Mouse (Mus musculus) megakaryocyte-erythroid progenitor cell, adult 5-6 weeks (primary cell): Measurements from ENCODE around the gene Gpr179. TPM values are rescaled to one million over a fixed set of nuclear protein-coding genes. Genes with fewer than 3 reads are reported as not detected.
"Not testable (repeated sequence)": the region's sequence is repeated elsewhere in the genome, so short reads cannot be mapped to it uniquely, and the experiment has no call there.

Source experiments
- ATAC-seq: replicated peaks from 2 replicates; pipeline ENCODE4 v1.8.0; 2016; ENCODE audit warnings: mild to moderate bottlenecking, inconsistent platforms; ENCODE audit not compliant: severe bottlenecking, poor library complexity, low FRiP score, low TSS enrichment
- total RNA-seq, 2 experiments: library from RNA; stranded (forward) in 1 of 2; stranded (reverse) in 1 of 2; fragments of 200-1000, 215-1000 nt in 1 of 2; fragments of >200 nt in 1 of 2; fragmentation: Nextera tagmentation in 1 of 2; gene quantifications; 2 replicates each; pipeline ENCODE4 v1.2.3; 2014 to 2017

The Gpr179 gene
- total RNA-seq, 2 experiments from 2014 or later: not detected

- ATAC-seq: no peak
These were observed 20.4 kb downstream of the Gpr179 start for GRCm38 (mm10) chr11:97331231-97332190.

DNA sequence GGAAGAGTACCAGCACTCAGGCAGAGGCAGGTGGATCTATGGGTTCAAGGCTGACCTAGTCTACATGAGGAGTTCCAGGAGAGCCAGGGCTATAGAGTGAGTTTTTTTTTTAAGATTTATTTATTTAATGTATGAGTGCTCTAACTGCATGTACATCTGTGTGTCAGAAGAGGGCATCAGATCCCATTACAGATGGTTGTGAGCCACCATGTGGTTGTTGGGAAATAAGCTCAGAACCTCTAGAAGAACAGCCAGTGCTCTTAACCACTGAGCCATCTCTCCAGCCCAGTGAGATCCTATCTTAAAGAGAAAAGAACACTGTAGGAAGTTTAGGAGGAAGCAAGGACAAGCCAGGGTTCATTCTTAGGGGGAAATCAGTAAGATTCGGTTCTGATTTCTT lies 21.6 kb downstream of the Gpr179 start:
- ATAC-seq: no peak

DNA sequence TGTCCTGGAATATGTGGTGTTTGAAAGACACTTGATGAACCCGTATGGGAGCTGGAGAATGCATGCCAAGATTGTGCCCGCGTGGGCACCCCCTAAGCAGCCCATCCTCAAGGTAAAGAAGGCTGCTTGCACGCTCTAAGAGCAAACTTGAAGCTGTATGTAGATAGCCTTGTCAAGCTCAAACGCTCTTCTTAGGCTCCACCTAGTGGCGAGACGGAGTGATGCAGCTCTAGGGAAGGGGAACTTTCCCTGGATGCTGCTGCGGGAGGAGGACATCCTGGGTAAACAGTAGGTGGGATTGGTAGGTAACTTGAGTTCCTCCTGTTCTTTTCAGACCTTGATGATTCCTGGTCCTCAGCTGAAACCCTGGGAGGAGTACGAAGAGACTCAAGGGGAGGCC lies 23.7 kb downstream of the Gpr179 start:
- peak; percentile 75 for ATAC-seq

DNA sequence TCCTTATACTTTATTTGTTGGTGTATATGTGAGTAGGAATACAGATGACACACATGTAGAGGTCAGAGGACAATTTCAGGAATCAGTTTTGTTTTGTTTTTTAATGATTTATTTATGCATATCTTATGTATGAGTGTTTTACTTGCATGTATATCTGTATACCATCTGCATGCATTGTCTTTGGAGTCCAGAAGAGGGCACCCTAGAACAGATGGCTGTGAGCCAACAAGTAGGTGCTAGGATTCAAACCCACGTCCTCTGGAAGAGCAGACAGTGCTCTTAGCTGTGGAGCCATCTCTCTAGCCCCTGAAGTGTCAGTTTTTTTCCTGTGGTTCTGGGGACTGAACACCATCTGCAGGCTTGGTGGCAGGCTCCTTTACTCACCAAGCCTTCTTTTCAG lies 26.7 kb downstream of the Gpr179 start:
- ATAC-seq: no peak

DNA sequence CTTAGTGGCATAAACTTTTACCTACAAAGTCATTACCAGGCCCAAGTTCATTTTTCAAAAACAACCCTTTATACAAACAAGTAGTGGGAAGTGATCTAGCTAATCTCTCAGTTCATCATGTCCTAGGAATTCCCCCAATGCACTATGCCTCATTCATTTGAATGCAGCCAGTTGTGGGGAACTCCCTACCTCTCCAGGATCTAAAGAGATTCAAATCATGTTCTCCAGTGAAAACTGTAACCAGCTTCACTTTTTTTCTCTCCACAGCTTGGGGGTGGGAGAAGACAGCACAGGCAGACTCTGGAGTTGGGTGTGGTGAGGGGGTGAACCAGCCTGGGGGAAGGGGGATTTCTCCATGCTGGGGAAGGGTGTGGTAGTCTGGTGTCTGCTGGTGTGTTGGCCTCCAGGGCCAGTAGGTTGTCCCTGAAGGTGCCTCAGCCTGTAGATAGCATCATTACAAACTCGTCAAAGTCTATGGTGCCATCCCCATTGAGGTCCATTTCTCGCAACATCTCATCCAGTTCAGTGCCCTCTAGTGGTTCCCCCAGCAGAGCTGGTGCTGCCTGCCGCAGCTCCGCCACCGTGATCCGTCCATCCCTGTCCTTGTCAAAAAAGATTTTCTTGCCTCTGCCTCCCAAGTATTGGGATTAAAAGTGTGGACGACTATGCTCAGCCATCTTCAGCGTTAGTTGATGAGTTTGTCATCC lies 29.8 kb downstream of the Gpr179 start:
- peak; percentile 79; the same call in 1 of the 2 replicates for ATAC-seq

DNA sequence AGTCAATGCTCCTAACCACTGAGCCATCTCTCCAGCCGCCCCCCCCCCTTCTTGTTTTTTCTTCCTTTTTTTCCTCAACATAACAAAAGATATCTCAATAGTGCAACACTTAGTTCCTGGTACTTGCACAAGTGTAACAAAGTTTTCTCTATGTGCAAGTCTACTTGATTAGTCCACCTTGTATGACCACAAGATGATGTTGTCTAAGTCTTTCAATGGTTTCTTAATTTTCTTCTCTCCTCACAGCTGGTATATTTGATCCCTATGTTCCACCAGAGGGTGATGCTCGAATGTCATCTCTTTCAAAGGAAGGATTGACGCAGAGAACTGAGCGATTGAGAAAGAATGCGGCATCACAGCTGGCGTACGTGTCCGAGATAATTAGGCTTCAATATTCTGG lies 30.7 kb downstream of the Gpr179 start:
- no peak for ATAC-seq

GRCm38 (mm10) chr11:97315504-97316503 lies 36.1 kb downstream of the Gpr179 start, which contains the start of gene Mrpl45:
Mrpl45 (plus strand) TSS chr11:97315716.
- peak; percentile 97 for ATAC-seq

GRCm38 (mm10) chr11:97314751-97315503 lies 37.0 kb downstream of the Gpr179 start:
- ATAC-seq: no peak

GRCm38 (mm10) chr11:97314110-97314509 lies 37.8 kb downstream of the Gpr179 start:
- ATAC-seq: no peak

GRCm38 (mm10) chr11:97312871-97313270 lies 39.0 kb downstream of the Gpr179 start:
- ATAC-seq: not testable (repeated sequence)

DNA sequence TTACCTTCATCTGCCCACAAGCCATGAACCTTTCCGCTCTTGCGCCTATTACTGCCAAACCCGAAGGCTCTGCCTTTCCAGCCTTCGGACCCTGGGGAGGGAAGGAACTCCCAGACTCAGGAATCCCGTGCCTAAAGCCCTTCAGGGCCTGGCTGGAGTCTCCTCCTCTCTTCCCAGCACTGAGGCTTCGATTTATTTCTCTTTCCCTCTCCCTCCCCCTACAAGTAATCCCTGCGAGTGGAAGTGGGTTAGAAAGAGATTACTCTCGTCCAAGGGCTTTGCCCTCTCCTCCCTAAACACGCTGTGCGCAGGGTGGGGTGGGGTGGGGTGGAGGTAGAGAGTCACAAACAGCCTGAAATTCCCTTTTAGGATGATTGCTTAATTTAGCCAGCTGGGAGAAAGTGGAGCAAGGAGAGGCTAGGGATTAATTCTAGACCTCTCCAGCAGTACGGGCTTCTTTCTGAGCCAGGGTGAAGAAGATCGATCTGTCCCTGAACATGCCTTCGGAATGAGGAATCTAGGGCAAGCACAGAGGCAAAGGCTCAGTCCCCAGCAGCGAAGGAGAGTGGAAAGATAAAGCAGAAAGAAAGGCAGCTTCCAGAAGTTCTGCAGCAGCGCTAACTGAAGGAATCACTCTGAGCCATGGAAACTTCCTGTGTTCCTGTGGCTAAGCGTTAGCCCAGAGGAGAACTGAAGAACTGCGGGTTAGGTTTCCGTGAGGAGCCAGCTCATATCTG lies 40.8 kb downstream of the Gpr179 start:
- ATAC-seq: no peak

DNA sequence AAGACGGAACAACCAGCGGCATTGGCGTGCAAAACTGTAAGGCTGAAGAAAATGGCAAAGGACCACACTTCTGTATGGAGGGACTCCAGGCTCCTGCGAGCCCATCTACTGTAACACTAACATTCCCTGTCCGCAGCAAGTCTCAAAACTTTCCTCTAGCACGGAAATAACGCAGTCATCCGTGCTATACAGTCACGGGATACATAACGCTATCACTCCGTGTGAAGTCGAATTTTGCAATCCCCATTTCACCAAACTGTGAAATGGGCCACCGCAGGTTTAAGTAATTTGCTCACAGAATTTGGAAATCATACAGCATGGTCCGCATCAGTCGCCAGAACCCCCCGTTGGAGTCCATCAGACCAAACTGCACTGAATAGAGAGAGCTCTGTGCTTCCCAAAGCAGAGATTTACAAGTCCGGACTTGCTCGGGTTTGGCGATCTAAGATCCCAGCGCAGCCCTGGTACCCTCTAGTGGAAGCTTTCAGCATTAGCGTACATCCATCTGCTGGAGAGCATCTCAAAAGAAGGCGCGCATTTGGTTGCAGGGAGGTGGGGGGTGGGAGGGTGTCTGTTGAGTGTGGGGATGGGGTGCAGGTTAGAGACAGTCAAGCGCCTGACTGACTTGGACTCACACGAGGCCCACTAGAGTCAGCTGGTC lies 41.8 kb downstream of the Gpr179 start:
- ATAC-seq: peak; percentile 74; the same call in 1 of the 2 replicates

DNA sequence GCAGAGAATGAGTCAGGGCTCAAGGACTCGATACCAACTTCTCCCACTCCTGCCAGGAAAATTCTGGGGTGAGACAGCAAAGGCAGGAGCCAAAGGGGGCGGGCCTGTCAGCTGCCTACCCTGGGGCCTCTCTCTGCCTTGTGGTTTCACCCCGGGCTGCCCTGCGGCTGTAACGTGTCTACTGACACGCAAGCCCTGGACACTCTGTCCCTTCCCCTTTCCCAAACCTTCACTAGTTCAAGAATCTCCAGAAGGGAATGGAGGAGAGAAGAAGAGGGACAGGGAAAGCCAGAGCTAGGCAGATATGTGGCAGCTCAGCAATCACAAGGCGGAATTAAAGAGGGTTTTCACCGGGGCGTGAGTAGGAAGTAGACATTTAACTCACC lies 42.4 kb downstream of the Gpr179 start:
- ATAC-seq: peak; percentile 50; the same call in 1 of the 2 replicates

DNA sequence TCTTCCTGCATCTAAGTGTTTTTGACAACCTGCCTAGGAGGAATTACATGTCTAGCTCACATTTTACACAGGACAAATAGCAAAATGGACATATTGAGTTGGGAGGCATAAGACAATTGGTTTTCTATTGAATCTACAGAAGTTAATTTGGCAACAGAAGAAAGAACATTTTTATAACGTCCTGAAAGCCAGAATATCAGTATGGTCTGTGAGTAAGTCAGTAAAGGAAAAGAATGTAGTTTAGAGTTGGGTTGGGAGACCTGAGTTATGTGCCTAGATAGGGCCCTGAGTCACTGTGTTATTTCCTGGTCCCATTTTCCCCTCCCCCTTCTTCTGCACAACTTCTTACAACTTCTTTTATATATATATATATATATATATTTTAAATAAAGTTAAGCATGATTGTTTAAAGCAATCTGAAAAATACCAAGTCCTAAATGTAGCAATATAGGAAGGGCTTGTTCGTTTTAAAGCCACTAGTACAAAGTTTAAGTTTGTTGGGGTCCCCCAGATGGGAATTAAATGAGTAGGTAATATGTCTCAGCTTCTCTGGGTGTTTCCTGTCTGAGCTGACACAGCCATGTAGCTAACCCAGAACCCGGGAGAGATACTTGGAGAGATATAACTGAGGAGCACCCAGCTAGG lies 42.9 kb downstream of the Gpr179 start:
- ATAC-seq: no peak

- no peak for ATAC-seq
These were observed 44.4 kb downstream of the Gpr179 start for GRCm38 (mm10) chr11:97307294-97308069.

DNA sequence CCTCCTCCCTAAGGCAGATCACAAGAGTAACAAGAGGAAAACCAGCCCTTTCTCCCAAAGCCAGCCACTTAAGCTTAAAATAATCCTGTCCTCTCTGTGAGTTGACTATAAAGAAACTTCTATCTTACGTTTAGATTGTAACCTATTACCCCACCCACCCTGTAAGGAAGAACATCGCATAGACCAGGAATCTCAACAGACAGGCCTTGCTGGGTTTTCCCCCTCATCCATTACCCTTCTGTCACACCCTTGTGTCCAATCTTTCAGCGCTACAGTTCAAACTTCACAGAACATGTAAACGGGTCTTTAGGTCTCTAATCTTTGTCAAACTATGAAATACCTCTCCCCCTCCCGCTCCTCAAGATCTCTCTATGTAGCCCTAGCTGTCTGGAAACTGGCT lies 47.2 kb downstream of the Gpr179 start:
- ATAC-seq: no peak
